In genomic region chr2:115348263-115348662, GRCm38 (mm10) we compare ENCODE assay signal across 12 mouse cellular contexts.
A peak's percentile ranks its signal among the peaks of the same experiment; 100 is the strongest.
DNase-seq lines count a peak whose midpoint lies in the region; ATAC-seq lines count a peak whose summit lies in the region.
"Had no signal": no experiment of that assay in that cellular context is flagged by ENCODE, and none has a peak within 500 bp of the region (broad histone marks: within the 10 kb centered on the region; RNA-seq: fewer than 3 reads in every experiment).

No protein-coding gene starts in this region.

- H3K27ac ChIP-seq in heart, embryonic 14.5 days (replicated peaks in 1 of 2; ENCODE audit: control insufficient read depth in 1 of 2, insufficient read depth in 1 of 2, low read depth in 2 of 2, low read length in 2 of 2), result no peak overlapping the region
- H3K27ac ChIP-seq: forebrain, embryonic 10.5 days; left cerebral cortex, adult 2 months; midbrain, embryonic 15.5 days had no signal

- no peak overlapping the region for H3K9ac ChIP-seq in heart, embryonic 14.5 days (ENCODE audit: low read length)
- H3K9ac ChIP-seq: midbrain, embryonic 15.5 days had no signal

- peaks cover 2% of the 10 kb centered on the region in 2 experiments; a peak in 1 of 4 replicates for H3K4me1 ChIP-seq in heart, embryonic 14.5 days (ENCODE audit: control insufficient read depth in 2 of 2, insufficient read depth in 2 of 2, low read length in 2 of 2)
- H3K4me1 ChIP-seq: midbrain, embryonic 15.5 days had no signal

- 6% methylated on average over 2 of the region's 2 CpGs for WGBS in heart, embryonic 14.5 days

- H3K4me3 ChIP-seq in heart, embryonic 14.5 days (ENCODE audit: control insufficient read depth in 1 of 2, insufficient read depth in 1 of 2, low read depth in 1 of 2, low read length in 2 of 2), result no peak overlapping the region
- H3K4me3 ChIP-seq: forebrain, embryonic 10.5 days; left cerebral cortex, adult 2 months; midbrain, embryonic 15.5 days had no signal

- intact Hi-C loops in heart, postnatal 25 days (cut with DNase I), result no loop called here

- no peaks in the 10 kb centered on the region for H3K36me3 ChIP-seq in heart, embryonic 14.5 days (ENCODE audit: control insufficient read depth, insufficient read depth, low read length)
- H3K36me3 ChIP-seq: forebrain, embryonic 10.5 days; midbrain, embryonic 15.5 days had no signal

- DNase-seq in heart, postnatal 25 days (ENCODE audit: low spot score), result no peak
- peak; percentile 27 for DNase-seq in retina, postnatal 1 day
- DNase-seq in retina, embryonic 14.5 days (ENCODE audit: low spot score), result no peak
- peak; percentile 86 for DNase-seq in forelimb bud, embryonic 11.5 days (ENCODE audit: low read depth, low spot score)
- peak; percentile 46 for DNase-seq in testis, postnatal 10 days (ENCODE audit: low spot score)
- DNase-seq: adrenal gland, postnatal 25 days; cerebellum, adult 8-10 months had no signal

- H3K27me3 ChIP-seq in heart, embryonic 14.5 days (ENCODE audit: control insufficient read depth, insufficient read depth, low read length), result no peaks in the 10 kb centered on the region
- H3K27me3 ChIP-seq: midbrain, embryonic 15.5 days had no signal

- peak overlapping the region; percentile 9; the same call in 1 of the 2 replicates for H3K4me2 ChIP-seq in heart, embryonic 14.5 days (ENCODE audit: low read length)
- H3K4me2 ChIP-seq: midbrain, embryonic 15.5 days had no signal

- no peak for ATAC-seq in heart, embryonic 14.5 days (ENCODE audit: insufficient number of reproducible peaks, insufficient read depth, low FRiP score, low read depth)
- ATAC-seq in inflammation-experienced regulatory T-cells, adult 6 months, result no peak
- ATAC-seq: midbrain, embryonic 15.5 days had no signal

- H3K9me3 ChIP-seq in heart, embryonic 14.5 days (ENCODE audit: control insufficient read depth, low read length), result no peaks in the 10 kb centered on the region
- H3K9me3 ChIP-seq: forebrain, embryonic 10.5 days; midbrain, embryonic 15.5 days had no signal

Comparison
In these comparisons a context has a peak if more than half of its experiments do, and no peak if none do; other contexts are left out.
1. DNase-seq: peak in retina, postnatal 1 day (single experiment), forelimb bud, embryonic 11.5 days (single experiment) and testis, postnatal 10 days (single experiment); none in heart, postnatal 25 days (single experiment) and retina, embryonic 14.5 days (single experiment).